Mouse (Mus musculus) lung, adult 2 months (tissue): ENCODE measurements around the gene Olfr1368.
"Not testable (repeated sequence)": the region's sequence is repeated elsewhere in the genome, so short reads cannot be mapped to it uniquely, and the experiment has no call there.

ENCODE experiments used
- CTCF ChIP-seq: fragments of 200-500 bp; IDR thresholded peaks from 2 replicates; pipeline ENCODE4 v1.5.1; 2011; ENCODE audit warnings: mild to moderate bottlenecking, low read length, control low read depth; ENCODE audit not compliant: insufficient read depth
- POLR2A ChIP-seq: fragments of 200-500 bp; IDR thresholded peaks from 2 replicates; pipeline ENCODE4 v1.6.1; 2011; ENCODE audit warnings: low read depth, mild to moderate bottlenecking, control low read depth, low read length, borderline replicate concordance; ENCODE audit errors: extremely low read depth

- not testable (repeated sequence) for TF ChIP-seq CTCF, POLR2A
These were observed 34.5 kb downstream of the Olfr1368 start, which contains the start of gene Olfr1369-ps1 for GRCm38 (mm10) chr13:21111183-21111582.
